Mouse (Mus musculus): ENCODE results near the gene Vtcn1.

The Vtcn1 gene

GRCm38 (mm10) chr3:100856050-100856815, 31.0 kb downstream of the Vtcn1 start:
- no peak for DNase-seq (ENCODE audit: low spot score)

GRCm38 (mm10) chr3:100857139-100857538, 31.9 kb downstream of the Vtcn1 start:
- DNase-seq (ENCODE audit: low spot score): no peak

GRCm38 (mm10) chr3:100858334-100859002, 33.2 kb downstream of the Vtcn1 start:
- peak; percentile 47 for DNase-seq (ENCODE audit: low spot score)

GRCm38 (mm10) chr3:100861307-100862303, 36.3 kb downstream of the Vtcn1 start:
- DNase-seq (ENCODE audit: low spot score): no peak

- no peak for DNase-seq (ENCODE audit: low spot score)
Measured at GRCm38 (mm10) chr3:100866946-100867345, 41.7 kb downstream of the Vtcn1 start.

- DNase-seq (ENCODE audit: low spot score): no peak
Measured at GRCm38 (mm10) chr3:100877057-100877456, 51.8 kb downstream of the Vtcn1 start.

GRCm38 (mm10) chr3:100881403-100881802, 56.1 kb downstream of the Vtcn1 start:
- DNase-seq (ENCODE audit: low spot score): no peak

GRCm38 (mm10) chr3:100881843-100882634, 56.8 kb downstream of the Vtcn1 start:
- peak; percentile 7 for DNase-seq (ENCODE audit: low spot score)

- no peak for DNase-seq (ENCODE audit: low spot score)
Measured at GRCm38 (mm10) chr3:100889234-100889633, 64.0 kb downstream of the Vtcn1 start.

GRCm38 (mm10) chr3:100890406-100890805, 65.1 kb downstream of the Vtcn1 start:
- DNase-seq (ENCODE audit: low spot score): no peak

- no peak for DNase-seq (ENCODE audit: low spot score)
Measured at GRCm38 (mm10) chr3:100892383-100893335, 67.4 kb downstream of the Vtcn1 start.

- DNase-seq (ENCODE audit: low spot score): no peak
Measured at GRCm38 (mm10) chr3:100895500-100895899, 70.2 kb downstream of the Vtcn1 start.

- no peak for DNase-seq (ENCODE audit: low spot score)
Measured at GRCm38 (mm10) chr3:100906128-100906527, 80.9 kb downstream of the Vtcn1 start.

- no peak for DNase-seq (ENCODE audit: low spot score)
Measured at GRCm38 (mm10) chr3:100906916-100907315, 81.7 kb downstream of the Vtcn1 start.

- no peak for DNase-seq (ENCODE audit: low spot score)
Measured at GRCm38 (mm10) chr3:100908594-100908993, 83.3 kb downstream of the Vtcn1 start.

- no peak for DNase-seq (ENCODE audit: low spot score)
Measured at GRCm38 (mm10) chr3:100910621-100911020, 85.4 kb downstream of the Vtcn1 start.

GRCm38 (mm10) chr3:100911026-100911425, 85.8 kb downstream of the Vtcn1 start:
- no peak for DNase-seq (ENCODE audit: low spot score)

- DNase-seq (ENCODE audit: low spot score): no peak
Measured at GRCm38 (mm10) chr3:100911498-100912213, 86.4 kb downstream of the Vtcn1 start.

- DNase-seq (ENCODE audit: low spot score): peak; percentile 78
Measured at GRCm38 (mm10) chr3:100916844-100917243, 91.6 kb downstream of the Vtcn1 start.
